Mouse (Mus musculus): ENCODE results near the gene Gm17067.
A peak's percentile ranks its signal among the peaks of the same experiment; 100 is the strongest.
"Not testable (repeated sequence)": the region's sequence is repeated elsewhere in the genome, so short reads cannot be mapped to it uniquely, and the experiment has no call there.

The Gm17067 gene

DNA sequence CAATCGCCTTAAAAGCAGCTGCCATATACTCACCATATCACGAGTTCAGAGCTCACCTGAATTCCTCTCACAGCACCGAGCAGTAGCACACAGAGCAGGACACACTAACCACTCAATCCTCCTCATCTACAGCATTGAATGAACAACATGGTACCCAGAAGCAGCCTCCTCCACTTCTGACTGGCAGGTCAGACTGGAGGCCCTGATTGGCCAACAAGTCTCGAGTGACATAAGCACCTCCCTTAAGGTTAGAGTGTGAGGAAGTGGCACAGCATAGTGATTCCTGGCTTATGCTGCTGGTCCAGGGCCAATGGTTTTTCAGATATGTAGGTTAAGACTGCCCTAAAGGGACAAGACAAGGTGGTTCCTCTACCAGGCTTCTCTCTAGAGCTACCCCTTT lies at the start of gene Gm17067:
Gene Gm17067 (minus strand): TSS at position 101 of the 400 bp plus-strand sequence.
- DNase-seq: not testable (repeated sequence)

DNA sequence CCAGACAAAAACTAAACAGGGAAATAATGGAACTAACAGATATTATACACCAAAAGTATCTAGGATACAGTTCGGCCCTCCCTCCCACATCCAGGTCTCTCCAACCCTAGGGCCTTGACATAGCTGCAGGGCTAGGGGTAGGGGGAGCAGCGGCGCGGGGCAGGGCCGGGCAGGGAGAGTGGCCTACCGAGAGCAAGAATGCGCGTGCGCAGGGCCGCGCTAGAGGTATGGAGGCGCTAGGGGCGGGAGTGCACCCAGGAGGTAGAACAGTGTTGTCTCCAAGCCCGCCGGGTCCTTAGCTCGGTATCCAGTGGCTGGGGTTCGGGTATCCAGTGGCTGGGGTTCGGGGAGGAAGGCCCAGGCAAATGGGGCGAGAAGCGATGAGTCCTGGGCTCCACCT lies 23.0 kb upstream of the Gm17067 start:
- DNase-seq: no peak

GRCm38 (mm10) chr7:42738536-42739210 lies 11.9 kb upstream of the Gm17067 start:
- no peak for DNase-seq

DNA sequence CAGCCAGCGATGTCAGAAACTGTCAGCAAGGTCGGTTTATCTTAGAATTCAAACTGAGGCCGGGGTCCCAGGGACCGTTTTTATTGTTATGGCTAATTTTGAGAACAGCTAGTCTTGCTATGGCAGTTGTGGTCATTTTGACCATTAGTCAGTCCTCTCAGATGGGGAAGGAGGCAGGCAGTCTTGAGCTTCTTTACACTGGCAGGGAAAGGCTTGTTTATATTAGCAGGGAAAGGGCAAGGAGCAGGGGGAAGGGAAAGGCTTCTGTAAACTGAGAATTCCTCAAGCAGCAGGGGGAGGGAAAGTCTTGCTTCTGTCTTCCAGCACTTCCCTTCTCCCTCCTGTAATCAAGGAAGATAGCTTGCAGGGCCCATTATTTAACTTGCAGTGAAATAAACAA lies 33.6 kb downstream of the Gm17067 start:
- DNase-seq: peak in 1 of 2 experiments; percentile 4

DNA sequence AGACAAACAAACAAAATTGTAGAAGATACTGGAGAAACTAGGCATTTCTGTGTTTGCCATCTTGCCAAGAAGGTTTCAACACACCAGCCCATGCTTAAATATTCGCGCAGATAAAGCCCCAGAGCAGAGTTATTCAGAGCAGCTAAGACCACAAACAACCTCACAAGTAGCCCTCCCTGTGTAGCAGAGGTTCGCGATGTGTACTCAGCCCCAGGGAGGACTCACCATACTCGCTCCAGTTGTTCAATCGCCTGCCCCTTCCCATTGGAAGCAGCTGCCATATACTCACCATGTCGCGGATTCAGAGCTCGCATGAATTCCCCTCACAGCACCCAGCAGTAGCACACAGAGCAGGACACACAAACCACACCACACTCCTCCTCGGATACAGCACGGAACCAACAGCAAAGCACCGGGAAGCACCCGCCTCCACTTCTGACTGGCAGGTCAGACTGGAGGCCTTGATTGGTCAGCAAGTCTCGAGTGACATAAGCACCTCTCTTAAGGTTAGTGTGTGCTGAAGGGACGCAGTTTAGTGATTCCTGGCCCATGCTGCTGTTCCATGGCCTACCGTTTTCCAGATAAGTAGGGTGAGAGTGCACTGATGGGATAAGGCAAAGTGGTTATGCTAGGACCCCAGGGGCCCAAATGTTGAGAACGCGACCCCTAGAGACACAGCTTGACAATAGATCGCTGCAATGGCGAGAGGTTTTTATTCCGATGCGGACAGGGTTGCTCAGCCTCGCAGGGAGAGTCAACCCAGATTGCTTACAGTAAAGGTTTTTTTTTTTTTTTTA lies 34.3 kb downstream of the Gm17067 start, which contains the start of gene Zfp975:
Gene Zfp975 (minus strand): TSS at position 381 of the 797 bp plus-strand sequence.
- DNase-seq: peak; percentile 88 to 90

GRCm38 (mm10) chr7:42680081-42680480 lies 46.7 kb downstream of the Gm17067 start:
- not testable (repeated sequence) for DNase-seq

GRCm38 (mm10) chr7:42679646-42680045 lies 47.2 kb downstream of the Gm17067 start:
- not testable (repeated sequence) for DNase-seq

DNA sequence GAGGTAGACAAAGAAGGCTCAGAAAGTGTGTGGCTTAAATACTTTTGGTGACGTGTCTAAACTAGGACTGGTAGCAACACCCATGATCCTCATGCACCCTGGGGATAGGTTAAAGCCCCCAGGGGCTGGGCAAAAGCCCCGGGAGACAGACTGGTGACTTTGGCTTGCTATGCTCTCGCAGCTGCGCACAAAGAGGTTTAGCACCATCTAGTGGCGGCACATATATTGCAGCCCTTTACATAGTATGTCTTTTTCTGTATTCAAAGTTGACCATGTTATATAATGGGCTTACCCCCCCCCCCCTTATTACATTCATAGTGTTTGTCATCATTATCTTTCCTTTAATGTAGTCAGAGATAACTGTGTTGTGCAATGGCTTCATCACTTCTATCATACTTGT lies 66.7 kb downstream of the Gm17067 start:
- not testable (repeated sequence) for DNase-seq
